Mouse (Mus musculus): ENCODE results near the gene Gm36245. TPM values are rescaled to one million over a fixed set of nuclear protein-coding genes. Genes with fewer than 3 reads are reported as not detected.
"Not testable (repeated sequence)": the region's sequence is repeated elsewhere in the genome, so short reads cannot be mapped to it uniquely, and the experiment has no call there.

Gene Gm36245
- polyA plus RNA-seq, 1 experiment from 2014 or later = not detected

DNA sequence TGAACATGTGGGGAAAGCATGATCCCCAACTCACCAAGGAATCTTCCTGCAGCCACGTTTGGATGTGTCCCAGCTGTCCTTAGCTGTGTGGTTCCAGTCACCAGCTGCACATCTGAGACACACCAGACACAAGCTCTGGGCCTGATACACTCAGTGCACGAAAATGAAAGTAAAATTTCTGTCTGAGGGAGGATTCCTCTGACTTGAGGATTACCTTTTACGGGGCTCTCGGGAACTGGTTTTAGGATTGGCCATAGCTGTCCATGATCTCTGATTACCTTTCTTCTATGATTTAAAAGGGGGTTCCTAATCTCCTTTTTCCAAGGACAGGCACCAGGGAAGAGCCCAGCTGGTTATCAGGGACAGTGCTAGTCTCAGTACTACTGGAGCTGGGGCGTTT, 3.1 kb upstream of the Gm36245 start, which contains the start of gene Apol10b:
Gene Apol10b (minus strand): TSS at position 165 of the 400 bp plus-strand sequence.
- Histone ChIP-seq H3K4me3 (ENCODE audit: low read length) (no peak within 1 kb of the TSS), H3K36me3 (ENCODE audit: control insufficient read depth, insufficient read depth, low read length) (no peaks in the 10 kb centered on the region), H3K27me3 (replicated peaks; ENCODE audit: control insufficient read depth, insufficient read depth, low read length) (no peaks in the 10 kb centered on the region), H3K9ac (ENCODE audit: low read depth, low read length) (no peak within 1 kb of the TSS), H3K9me3 (ENCODE audit: control insufficient read depth, low read length) (no peaks in the 10 kb centered on the region), H3K27ac (ENCODE audit: low read depth, low read length) (no peak within 1 kb of the TSS), H3K4me1 (ENCODE audit: control insufficient read depth, insufficient read depth, low read depth, low read length) (no peaks in the 10 kb centered on the region), H3K4me2 (ENCODE audit: low read length) (no peak within 1 kb of the TSS)
- 71% methylated on average over 5 of the region's 5 CpGs for WGBS
- ATAC-seq = no peak

DNA sequence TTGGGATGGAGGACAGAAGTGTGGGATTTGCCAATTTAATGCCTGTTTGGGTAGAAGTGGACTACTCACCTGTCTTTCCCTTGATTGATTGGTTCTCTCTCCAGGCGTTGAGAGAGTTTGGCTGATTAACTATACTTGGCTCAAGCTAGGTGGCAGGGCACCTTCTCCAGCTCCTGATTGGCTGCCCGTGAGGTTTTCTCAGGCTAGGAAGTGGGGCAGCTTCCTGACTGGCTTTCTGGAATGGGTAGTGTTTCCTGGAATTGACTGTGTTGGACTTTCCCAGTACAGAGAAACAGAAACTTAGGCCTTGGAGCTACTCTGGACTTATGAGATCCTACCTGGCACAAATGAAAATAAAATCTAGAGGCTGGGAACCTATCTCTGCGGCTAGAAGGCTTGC, 629 bp upstream of the Gm36245 start:
- ATAC-seq = no peak

GRCm38 (mm10) chr15:77606069-77606468, 7.0 kb downstream of the Gm36245 start:
- Histone ChIP-seq H3K9ac (ENCODE audit: low read depth, low read length) (no peak overlapping the region), H3K27me3 (replicated peaks; ENCODE audit: control insufficient read depth, insufficient read depth, low read length) (no peaks in the 10 kb centered on the region), H3K9me3 (ENCODE audit: control insufficient read depth, low read length) (no peaks in the 10 kb centered on the region), H3K4me2 (ENCODE audit: low read length) (no peak overlapping the region), H3K36me3 (ENCODE audit: control insufficient read depth, insufficient read depth, low read length) (no peaks in the 10 kb centered on the region), H3K4me3 (ENCODE audit: low read length) (no peak overlapping the region), H3K4me1 (ENCODE audit: control insufficient read depth, insufficient read depth, low read depth, low read length) (no peaks in the 10 kb centered on the region), H3K27ac (ENCODE audit: low read depth, low read length) (no peak overlapping the region)
- 97% methylated on average over 3 of the region's 3 CpGs for WGBS
- ATAC-seq = no peak

More for the DNA sequence above, 629 bp upstream of the Gm36245 start:
- Histone ChIP-seq H3K36me3 (ENCODE audit: control insufficient read depth, insufficient read depth, low read length) (no peaks in the 10 kb centered on the region), H3K4me3 (ENCODE audit: low read length) (no peak overlapping the region), H3K9ac (ENCODE audit: low read depth, low read length) (no peak overlapping the region), H3K27ac (ENCODE audit: low read depth, low read length) (no peak overlapping the region), H3K9me3 (ENCODE audit: control insufficient read depth, low read length) (no peaks in the 10 kb centered on the region), H3K4me1 (ENCODE audit: control insufficient read depth, insufficient read depth, low read depth, low read length) (no peaks in the 10 kb centered on the region), H3K27me3 (replicated peaks; ENCODE audit: control insufficient read depth, insufficient read depth, low read length) (no peaks in the 10 kb centered on the region), H3K4me2 (ENCODE audit: low read length) (no peak overlapping the region)
- 88% methylated on average over 3 of the region's 3 CpGs for WGBS

DNA sequence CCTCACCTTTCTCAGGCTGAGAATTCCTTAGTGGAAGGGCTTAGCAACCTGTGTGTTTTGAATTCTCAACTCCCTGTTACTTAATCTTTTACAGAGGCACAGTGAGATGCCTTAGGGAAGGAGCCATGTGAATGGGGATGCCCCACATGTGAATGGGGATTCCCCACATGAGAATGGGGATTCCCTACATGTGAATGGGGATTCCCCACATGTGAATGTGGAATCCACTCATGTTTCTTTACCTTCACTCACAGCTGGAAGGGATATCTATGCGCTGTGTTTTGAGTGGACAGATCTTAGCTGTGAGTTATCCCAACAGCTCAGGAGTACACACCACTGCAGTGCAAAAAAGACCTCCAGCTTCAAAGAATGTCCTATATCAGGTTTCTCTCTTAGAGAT, 25.7 kb downstream of the Gm36245 start:
- ATAC-seq = no peak
- Histone ChIP-seq H3K27me3 (replicated peaks; ENCODE audit: control insufficient read depth, insufficient read depth, low read length) (no peaks in the 10 kb centered on the region), H3K9me3 (ENCODE audit: control insufficient read depth, low read length) (no peaks in the 10 kb centered on the region), H3K27ac (ENCODE audit: low read depth, low read length) (no peak overlapping the region), H3K4me2 (ENCODE audit: low read length) (no peak overlapping the region), H3K4me1 (ENCODE audit: control insufficient read depth, insufficient read depth, low read depth, low read length) (no peaks in the 10 kb centered on the region), H3K9ac (ENCODE audit: low read depth, low read length) (no peak overlapping the region), H3K36me3 (ENCODE audit: control insufficient read depth, insufficient read depth, low read length) (no peaks in the 10 kb centered on the region), H3K4me3 (ENCODE audit: low read length) (no peak overlapping the region)
- 79% methylated on average over 1 of the region's 1 CpGs for WGBS

DNA sequence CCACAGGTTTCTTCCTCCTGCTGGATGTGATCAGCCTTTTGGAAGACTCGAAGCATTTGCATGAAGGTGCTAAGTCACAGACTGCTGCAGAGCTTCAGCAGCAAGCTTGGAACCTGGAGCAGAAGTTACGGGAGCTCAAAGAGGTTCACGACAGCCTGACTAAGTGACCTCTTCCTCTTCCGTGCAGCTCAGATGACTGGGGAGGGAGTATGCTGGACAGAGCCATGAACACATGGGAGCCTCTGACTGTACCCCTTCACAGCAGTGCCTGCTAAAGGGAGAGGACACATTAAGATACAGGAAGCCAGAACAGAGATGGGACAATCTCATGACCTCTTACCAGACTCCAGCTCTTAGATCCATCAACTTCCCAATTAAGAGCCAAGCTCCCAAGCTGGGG, 27.4 kb downstream of the Gm36245 start:
- H3K4me2 ChIP-seq (ENCODE audit: low read length); ATAC-seq: not testable (repeated sequence)
- 87% methylated on average over 4 of the region's 4 CpGs for WGBS

DNA sequence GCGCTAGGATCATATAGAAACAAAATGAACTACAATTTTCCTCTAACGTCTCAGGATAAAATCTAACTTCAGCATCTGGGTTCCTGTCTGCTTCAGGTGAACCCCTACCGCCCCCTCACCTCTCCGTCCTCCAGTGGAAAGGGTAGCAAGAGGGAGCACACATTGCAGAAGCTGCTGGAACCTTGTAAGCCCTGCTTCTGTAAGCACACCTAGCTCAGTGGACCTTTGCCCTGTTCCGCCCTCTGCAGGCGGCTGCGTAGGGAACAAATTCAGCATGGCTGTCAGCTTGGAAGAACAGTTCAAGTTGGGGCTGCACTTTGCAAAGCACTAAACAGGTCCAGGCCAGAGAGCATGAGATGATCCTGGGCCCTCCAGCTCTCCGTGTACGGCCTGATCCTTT, 29.6 kb downstream of the Gm36245 start:
- WGBS = 67% methylated on average over 7 of the region's 9 CpGs
- H3K9me3 ChIP-seq (ENCODE audit: control insufficient read depth, low read length); H3K27me3 ChIP-seq (replicated peaks; ENCODE audit: control insufficient read depth, insufficient read depth, low read length); H3K36me3 ChIP-seq (ENCODE audit: control insufficient read depth, insufficient read depth, low read length); H3K27ac ChIP-seq (ENCODE audit: low read depth, low read length); ATAC-seq; H3K4me3 ChIP-seq (ENCODE audit: low read length); H3K4me1 ChIP-seq (ENCODE audit: control insufficient read depth, insufficient read depth, low read depth, low read length); H3K9ac ChIP-seq (ENCODE audit: low read depth, low read length); H3K4me2 ChIP-seq (ENCODE audit: low read length): not testable (repeated sequence)

More for the DNA sequence above, 27.4 kb downstream of the Gm36245 start:
- H3K4me3 ChIP-seq (ENCODE audit: low read length); H3K9me3 ChIP-seq (ENCODE audit: control insufficient read depth, low read length); H3K36me3 ChIP-seq (ENCODE audit: control insufficient read depth, insufficient read depth, low read length); H3K27me3 ChIP-seq (replicated peaks; ENCODE audit: control insufficient read depth, insufficient read depth, low read length); H3K4me1 ChIP-seq (ENCODE audit: control insufficient read depth, insufficient read depth, low read depth, low read length); H3K27ac ChIP-seq (ENCODE audit: low read depth, low read length); H3K9ac ChIP-seq (ENCODE audit: low read depth, low read length): not testable (repeated sequence)

GRCm38 (mm10) chr15:77629822-77630221, 30.8 kb downstream of the Gm36245 start:
- not testable (repeated sequence) for H3K27me3 ChIP-seq (replicated peaks; ENCODE audit: control insufficient read depth, insufficient read depth, low read length); H3K36me3 ChIP-seq (ENCODE audit: control insufficient read depth, insufficient read depth, low read length); H3K4me2 ChIP-seq (ENCODE audit: low read length); ATAC-seq; H3K9ac ChIP-seq (ENCODE audit: low read depth, low read length); H3K27ac ChIP-seq (ENCODE audit: low read depth, low read length); H3K4me3 ChIP-seq (ENCODE audit: low read length); H3K9me3 ChIP-seq (ENCODE audit: control insufficient read depth, low read length); H3K4me1 ChIP-seq (ENCODE audit: control insufficient read depth, insufficient read depth, low read depth, low read length)
- WGBS = 86% methylated on average over 3 of the region's 3 CpGs

DNA sequence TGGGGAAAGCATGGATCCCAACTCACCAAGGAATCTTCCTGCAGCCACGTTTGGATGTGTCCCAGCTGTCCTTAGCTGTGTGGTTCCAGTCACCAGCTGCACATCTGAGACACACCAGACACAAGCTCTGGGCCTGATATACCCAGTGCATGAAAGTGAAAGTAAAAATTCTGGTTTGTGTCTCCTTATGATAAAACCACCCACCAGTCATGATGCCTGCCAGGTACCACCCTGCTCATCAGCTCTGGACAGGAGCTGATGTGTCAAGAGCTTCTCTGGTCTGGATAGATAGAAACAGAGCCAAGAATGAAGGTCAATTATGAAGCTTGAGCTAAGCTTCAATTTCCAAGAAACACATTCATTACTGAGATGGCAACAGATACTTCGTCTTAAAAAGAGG, 44.1 kb downstream of the Gm36245 start, which contains the start of gene Apol11b:
Gene Apol11b (minus strand): TSS at position 111 of the 400 bp plus-strand sequence.
- not testable (repeated sequence) for H3K36me3 ChIP-seq (ENCODE audit: control insufficient read depth, insufficient read depth, low read length); H3K9ac ChIP-seq (ENCODE audit: low read depth, low read length); H3K27me3 ChIP-seq (replicated peaks; ENCODE audit: control insufficient read depth, insufficient read depth, low read length); H3K4me1 ChIP-seq (ENCODE audit: control insufficient read depth, insufficient read depth, low read depth, low read length); ATAC-seq; H3K4me3 ChIP-seq (ENCODE audit: low read length); H3K4me2 ChIP-seq (ENCODE audit: low read length); H3K9me3 ChIP-seq (ENCODE audit: control insufficient read depth, low read length); H3K27ac ChIP-seq (ENCODE audit: low read depth, low read length)
- 77% methylated on average over 2 of the region's 2 CpGs for WGBS

DNA sequence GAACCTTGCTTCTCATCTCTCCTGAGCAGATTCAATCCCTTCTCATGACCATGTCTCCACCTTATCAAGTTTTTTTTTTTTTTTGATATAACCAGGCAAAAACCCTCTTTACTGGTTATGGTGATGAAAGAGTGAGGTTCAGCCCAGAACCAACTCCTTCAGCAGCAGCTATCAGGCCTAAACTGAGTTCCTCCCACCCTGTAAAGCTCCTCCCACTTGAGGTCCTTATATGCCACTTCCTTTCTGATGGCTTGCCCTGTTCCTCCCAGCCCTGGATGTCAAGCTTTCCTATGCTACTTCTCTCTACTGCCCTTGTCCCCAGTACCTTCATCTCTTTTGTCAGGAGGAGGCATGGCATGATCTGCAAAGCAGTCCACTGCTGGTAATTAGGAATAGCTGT, 52.1 kb downstream of the Gm36245 start:
- not testable (repeated sequence) for H3K27ac ChIP-seq (ENCODE audit: low read depth, low read length); ATAC-seq; H3K9me3 ChIP-seq (ENCODE audit: control insufficient read depth, low read length); H3K27me3 ChIP-seq (replicated peaks; ENCODE audit: control insufficient read depth, insufficient read depth, low read length); H3K4me1 ChIP-seq (ENCODE audit: control insufficient read depth, insufficient read depth, low read depth, low read length); H3K36me3 ChIP-seq (ENCODE audit: control insufficient read depth, insufficient read depth, low read length); H3K9ac ChIP-seq (ENCODE audit: low read depth, low read length); H3K4me3 ChIP-seq (ENCODE audit: low read length); H3K4me2 ChIP-seq (ENCODE audit: low read length)

All from hindbrain, embryonic 16.5 days (tissue).